14 mouse cellular contexts compared by ENCODE assay signal in the genomic region with DNA sequence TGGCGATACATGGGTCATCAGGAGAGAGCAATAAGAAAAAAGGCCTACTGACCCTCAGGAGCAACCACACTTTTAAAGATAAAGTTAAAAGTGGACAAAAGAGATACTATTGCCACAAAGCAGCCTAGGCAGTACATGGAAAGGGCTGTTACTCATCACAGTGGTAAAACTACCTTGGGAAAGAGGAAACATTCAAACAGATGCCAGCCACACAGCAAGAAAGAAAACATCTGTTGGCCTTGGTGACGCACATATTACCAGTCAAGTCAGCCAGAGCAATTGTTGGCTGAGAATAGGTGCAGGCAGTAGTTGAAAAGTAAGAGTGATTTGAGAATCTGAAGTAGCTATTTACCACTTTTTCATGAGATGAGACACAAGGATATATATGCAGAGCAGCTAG.
"Had no signal": no experiment of that assay in that cellular context is flagged by ENCODE, and none has a peak within 500 bp of the region (broad histone marks: within the 10 kb centered on the region; RNA-seq: fewer than 3 reads in every experiment).

No protein-coding gene starts in this region.

- H3K4me1 ChIP-seq: lung, embryonic 15.5 days; midbrain, embryonic 13.5 days; midbrain, embryonic 15.5 days; neural tube, embryonic 12.5 days had no signal

- DNase-seq: lung, adult 18-20 months; lung, postnatal 14 days; lung, postnatal 36 days; right cerebral cortex, postnatal 25 days; right cerebral cortex, postnatal 4 days; spleen, adult 18-20 months; thymus, adult 18-20 months; thymus, postnatal 14 days; thymus, postnatal 36 days had no signal

- H3K4me3 ChIP-seq: lung, embryonic 15.5 days; megakaryocyte, embryonic 14.5 days; midbrain, embryonic 13.5 days; midbrain, embryonic 15.5 days; neural tube, embryonic 12.5 days had no signal
